Mouse (Mus musculus): Measurements from ENCODE around the gene Glod4.

Gene Glod4

DNA sequence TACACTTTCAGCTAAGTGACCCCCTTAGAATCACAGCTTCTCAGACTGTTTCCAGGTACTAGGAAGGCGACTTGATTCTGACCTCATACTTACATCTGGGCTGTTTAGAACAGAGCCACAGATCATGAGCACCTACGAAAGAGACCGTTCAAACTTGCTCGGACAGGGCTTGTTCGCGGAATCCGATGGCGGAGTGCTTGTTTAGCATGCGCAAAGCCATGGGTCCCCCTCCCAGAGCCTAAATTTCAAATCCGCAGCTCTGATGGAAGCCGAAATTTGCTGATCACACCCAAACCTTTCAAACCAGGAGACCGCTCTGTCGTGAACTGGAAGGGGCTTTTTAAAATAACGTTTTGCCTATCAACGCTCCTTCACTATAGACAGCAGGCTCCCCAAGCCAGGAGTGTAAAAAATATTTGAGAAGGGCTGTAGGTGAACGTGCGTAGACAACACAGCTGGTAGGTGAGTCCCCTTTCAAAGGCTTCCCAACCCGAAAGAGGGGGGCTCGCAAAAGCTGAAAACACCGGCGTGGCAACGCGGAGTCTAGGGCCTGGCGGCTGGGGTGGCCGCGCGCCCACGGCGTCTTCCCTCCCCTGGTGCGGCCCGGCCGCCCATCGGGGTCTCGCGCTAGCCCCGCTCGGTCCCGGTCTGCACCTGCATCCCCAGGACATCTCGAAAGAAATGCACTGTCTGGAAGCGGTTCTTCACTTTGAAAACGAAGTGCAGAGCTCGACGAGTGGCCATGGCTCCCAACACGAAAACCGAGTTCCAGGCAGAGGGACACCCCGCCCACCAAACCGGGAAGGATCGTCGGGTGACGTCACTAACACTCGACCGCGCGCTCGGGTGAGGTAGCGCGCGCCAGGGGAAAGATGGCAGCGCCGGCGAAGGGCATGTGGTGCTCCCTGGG is at the start of gene Glod4, which contains the start of gene Mrm3:
Gene Glod4 (minus strand): TSS at position 825 of the 910 bp plus-strand sequence.
Gene Mrm3 (plus strand): TSS at position 815 of the 910 bp plus-strand sequence.
- peak; percentile 73 to 83 for DNase-seq (ENCODE audit: low spot score in 2 of 2)

DNA sequence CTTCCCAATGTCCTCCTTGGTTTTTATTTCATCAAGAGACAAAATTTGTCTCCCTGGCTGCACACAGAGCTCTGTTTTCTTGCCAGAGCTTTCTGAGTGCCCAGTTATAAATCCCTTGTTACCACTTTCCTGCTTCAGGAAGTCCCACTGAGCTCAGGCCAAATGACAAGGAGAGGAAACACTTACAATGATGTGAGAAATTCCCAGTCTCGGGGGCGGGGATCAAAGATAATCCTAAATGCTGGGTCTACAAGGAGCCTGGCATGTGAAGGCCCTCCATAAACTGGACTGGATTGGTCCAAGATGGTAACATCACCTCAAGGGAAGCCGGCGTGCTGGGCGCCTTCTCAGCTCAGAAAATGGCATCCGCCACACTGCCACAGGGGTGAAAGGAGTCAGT is 49.3 kb upstream of the Glod4 start:
- DNase-seq (ENCODE audit: low spot score in 2 of 2) = no peak

DNA sequence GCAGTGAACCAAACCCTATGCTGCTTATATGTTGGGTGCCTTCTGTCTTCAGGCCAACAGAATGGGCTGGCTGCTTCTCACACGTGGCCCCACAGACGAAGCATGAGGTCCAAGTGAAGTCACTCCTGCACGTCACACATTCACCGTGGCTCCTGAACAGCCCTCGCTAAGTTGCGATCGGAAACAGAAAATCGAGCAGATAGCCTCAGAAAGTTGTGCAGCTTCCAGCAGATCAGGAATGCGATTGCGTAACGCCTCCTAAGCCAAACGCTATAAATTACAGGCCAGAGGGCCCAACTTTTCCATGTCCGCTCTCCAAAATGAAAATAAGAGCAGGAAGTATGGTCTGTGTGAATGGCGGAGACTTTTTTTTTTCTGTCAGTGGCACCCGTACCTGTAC is 48.9 kb upstream of the Glod4 start:
- no peak for DNase-seq (ENCODE audit: low spot score in 2 of 2)

GRCm38 (mm10) chr11:76291960-76292359 is 48.4 kb upstream of the Glod4 start:
- DNase-seq (ENCODE audit: low spot score in 2 of 2) = no peak

- DNase-seq (ENCODE audit: low spot score in 2 of 2) = no peak
These were observed 46.8 kb upstream of the Glod4 start for GRCm38 (mm10) chr11:76290367-76290766.

DNA sequence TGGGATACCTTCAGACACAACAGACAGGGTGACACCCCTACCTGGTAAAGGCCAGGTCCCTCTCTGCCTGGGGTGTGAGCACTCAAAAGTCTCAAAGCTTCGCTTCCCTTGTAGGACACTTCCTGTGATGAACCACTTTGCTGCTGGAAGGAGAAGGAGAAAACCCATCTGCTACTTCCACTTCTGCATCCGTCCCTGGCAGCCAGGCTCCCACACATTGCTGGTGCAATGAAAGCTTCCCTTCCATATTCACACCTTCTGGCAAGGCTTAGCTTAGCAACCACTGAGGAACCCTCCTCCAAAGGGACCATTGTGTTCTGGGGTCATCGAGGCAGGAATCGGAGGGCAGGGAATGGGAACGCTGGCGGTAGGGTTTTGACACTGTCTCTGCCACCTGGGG is 45.1 kb upstream of the Glod4 start:
- DNase-seq (ENCODE audit: low spot score in 2 of 2) = no peak

DNA sequence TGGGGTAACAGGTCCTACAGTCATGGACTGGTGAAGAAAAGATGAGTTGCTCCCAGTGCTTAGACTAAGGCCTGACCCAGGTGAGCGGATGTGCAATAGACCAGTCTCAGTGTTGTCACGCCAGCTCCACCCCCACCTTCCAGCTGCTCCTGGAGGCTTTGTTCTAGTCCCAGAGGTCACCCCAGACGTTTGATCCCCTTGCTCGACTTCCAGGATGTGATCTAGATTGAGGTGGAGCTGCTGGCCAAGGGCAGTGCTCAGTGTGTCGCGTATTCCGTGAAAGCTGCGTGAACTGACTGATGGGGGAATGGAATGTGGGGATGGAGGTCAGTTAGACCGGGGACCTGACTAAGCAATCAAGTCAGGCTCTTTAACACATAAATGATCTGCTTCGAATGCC is 43.8 kb upstream of the Glod4 start:
- DNase-seq (ENCODE audit: low spot score in 2 of 2) = no peak

DNA sequence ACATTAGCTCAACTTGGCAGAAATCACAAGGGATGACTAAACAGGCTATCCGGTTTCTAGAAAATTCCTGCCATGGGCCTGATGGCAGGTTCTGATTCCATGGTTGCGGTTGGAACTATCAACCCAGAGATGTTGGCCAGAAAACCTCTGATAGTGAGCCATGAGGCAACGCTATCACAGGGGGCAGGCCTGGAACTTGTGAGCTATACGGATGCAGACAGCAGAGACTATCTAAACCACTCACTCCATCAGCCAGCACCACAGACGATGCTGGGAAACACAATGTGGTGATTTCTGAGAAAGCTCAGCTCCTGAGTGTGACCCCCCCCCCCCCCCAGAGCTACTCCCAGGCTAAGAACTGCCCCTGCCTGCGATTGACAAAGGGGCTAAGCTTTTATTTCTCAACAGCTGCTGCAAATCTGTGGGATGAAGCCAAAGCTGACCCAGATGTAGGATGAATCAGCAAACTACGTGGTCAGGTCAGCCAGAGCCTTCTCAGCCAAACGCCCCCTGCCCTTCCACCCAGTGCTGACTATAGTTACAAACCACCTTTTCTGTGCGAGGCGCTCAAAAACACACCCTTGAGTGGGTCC is 43.1 kb upstream of the Glod4 start:
- DNase-seq (ENCODE audit: low spot score in 2 of 2) = no peak

DNA sequence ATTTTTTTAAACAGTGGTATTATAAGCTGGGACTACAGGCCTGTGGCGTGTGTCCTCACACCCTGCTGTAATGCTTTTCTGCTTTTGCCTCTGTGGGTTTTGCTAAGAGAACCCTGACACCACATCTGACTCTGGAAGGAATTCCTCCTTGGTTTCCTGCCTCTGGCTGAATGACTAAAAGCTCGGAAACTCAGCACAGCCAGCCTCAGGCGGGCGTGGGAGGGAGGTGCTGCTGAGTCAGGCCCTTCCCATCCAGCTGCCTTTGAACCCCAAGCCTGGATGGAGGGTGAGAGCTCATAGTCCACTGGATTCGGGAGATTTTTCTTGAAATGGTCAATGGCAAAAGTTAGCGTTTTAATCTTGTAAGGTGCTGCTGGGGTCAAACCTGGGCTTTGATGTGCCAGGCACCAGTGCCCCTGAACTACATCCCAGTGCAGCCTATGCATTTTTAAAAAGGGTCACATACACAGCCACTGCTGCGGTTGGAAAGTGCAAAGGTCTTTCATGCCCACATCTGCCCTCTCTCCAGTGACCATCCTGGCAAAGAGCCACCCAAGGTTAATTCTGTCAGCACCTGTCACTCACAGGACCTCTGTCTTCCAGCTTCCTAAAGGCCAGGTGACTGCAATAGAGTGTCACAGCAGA is 42.0 kb upstream of the Glod4 start:
- no peak for DNase-seq (ENCODE audit: low spot score in 2 of 2)

DNA sequence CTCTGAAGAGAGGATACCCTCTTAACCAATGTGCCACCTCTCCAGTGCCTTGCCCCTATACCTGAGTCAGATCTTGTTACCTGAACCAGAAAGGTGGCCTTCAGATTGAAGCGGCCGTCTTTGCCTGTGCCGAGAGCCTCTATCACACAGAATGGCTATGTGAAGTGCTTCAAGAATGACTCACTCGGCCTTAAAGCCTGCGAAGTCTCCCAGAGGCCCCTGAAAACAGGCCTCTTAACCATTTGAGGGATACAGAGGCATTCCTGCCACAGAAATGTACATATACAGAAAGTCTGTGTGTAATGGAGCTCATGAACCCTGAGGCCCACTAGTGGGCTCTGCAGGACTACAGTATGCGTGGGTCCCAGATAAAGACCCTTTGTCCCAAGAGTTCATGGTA is 40.3 kb upstream of the Glod4 start:
- no peak for DNase-seq (ENCODE audit: low spot score in 2 of 2)

- DNase-seq (ENCODE audit: low spot score in 2 of 2) = no peak
These were observed 36.4 kb upstream of the Glod4 start for GRCm38 (mm10) chr11:76279971-76280370.

DNA sequence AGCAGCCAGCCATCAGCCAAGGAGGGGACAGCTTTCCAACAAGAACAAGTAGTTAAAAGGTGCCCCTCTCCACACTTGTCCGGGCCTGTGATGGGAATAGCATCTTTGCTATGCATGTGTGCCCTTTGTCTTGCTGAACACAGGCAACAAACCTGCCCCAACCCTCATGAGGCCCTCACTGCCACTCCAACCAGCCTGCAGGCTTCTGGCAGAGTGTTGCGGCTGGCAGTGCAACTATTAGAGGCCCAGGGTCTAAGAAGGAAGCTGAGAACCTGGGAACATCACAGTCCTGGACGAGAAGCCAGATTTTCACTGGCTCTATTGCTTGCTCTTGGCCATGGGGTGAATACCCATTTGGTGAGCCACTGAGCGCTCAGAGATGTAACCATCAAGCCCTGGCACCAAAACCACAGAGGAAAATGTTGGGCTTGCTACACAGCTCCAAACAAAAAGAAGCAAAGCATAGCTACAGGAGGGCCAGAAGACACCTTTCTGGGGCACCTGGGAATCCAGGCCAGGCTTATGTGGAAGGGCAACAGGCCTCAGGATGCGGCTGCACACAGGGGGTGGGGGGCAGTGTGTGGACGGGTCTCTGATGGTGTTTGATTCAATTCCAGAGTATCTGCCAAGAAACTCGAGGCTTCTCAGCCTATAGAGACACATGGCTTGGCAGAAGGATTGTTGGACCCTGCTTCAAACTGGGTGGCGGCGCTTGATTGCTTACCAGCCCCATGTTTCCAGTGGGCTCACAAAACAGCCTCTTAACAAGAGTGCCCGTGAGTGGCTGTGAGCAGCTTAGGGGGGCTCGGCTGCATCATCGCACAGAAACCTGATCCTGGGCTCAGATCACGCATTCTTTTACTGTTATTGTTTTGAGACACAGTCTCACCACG is 35.7 kb upstream of the Glod4 start:
- DNase-seq (ENCODE audit: low spot score in 2 of 2) = no peak

- DNase-seq (ENCODE audit: low spot score in 2 of 2) = no peak
These were observed 28.9 kb upstream of the Glod4 start for GRCm38 (mm10) chr11:76272440-76272839.

DNA sequence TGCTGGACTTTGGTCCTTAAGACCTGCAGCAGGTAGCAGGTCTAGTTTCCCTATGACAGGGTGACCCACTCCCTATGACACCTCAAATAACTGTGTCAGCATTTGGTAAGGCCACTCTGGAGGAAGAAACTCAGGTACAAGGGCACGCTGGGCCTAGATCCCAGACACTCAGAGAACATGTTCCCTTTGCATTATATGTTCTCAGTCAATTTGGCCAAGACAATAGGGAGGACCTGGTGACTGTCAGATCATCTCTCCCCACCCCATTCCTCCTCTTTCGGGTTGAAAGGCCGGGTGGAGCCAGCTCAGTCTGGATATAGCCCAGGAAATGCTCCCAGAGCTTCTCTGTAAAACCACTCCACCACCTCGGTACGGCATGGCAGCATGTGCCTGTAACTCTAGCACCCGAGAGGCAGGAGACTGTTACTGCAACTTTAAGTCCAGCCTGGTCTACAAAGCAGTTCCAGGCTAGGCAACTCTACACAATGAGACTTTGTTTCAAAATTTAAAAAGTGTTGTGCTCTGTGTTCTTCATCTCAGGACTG is 25.1 kb upstream of the Glod4 start:
- no peak for DNase-seq (ENCODE audit: low spot score in 2 of 2)

DNA sequence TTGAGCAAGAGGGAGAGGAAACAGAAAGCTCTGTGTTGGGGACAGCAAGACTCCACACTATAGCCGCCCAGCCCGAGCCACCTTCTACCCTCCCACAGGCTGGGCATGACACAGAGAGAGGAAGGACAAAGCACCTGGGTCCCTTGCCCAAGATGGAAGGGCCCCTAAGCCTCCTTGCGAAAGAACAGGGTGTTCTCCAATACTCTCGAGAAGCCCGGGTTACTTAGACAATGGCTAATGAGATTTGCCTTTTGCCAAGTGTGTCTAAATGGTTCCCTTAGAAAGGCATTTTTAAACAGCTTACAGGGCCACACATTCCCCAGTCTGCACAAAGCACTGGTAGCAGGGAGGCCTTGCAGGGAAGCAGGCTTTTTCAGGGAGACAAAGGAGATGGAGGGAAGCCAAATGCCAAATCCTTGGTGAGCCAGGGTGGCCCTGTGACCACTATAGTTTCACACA is 24.5 kb upstream of the Glod4 start:
- DNase-seq (ENCODE audit: low spot score in 2 of 2) = no peak

- DNase-seq (ENCODE audit: low spot score in 2 of 2) = no peak
These were observed 24.0 kb upstream of the Glod4 start for GRCm38 (mm10) chr11:76267550-76267949.

DNA sequence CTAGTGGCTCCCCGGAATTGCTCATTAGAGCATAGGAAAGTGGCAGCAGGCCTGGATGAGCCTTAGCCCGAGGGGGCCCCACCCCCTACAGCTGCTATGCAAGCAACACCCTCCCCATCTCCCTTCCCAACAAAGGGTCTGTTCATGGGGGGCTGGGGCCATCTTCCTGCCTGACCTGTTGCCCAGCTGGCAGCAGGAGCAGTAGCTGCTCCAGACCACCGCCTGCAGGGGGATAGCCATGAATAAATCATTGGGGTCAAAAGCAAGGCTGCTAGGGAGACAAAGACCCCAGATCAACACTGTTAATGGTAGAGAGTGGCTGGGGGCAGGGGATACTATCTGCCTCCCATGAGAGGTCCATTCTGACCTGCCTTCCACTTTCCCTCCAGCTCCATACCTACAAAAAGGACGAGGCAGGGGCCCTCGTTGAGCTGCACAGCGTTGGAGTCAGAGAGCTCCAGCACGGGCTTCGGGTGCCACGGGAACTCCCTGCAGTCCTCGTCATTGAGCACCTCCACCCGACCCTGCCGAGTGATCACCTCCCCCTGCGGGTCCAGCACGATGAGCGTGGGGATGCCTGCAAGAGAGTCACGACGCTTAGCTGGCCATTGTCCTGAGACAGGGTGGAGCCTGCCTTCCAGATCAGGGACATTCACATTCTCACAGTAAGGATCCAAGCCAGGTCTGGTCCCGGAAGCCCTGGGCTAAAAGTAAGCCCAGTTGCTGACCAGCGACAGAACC is 19.3 kb upstream of the Glod4 start:
- no peak for DNase-seq (ENCODE audit: low spot score in 2 of 2)

DNA sequence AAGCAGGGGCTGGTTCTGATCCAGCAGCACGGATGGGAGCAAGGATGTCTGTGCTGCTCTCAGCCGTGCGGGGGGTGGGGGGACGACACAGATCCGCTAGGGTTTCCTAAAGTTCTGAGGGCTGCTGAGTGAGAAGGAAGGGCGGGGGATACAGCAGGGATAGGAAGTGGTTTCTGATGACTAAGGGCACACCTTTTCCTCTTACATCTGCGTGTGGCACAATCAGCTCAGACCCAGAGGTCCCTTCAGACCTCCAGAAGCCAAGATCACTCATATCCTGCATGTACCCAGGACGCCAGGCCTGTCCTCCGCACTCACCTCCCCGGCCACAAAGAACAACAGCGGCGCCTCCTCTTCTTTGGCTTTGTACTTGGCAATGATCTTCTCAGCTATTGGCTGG is 17.7 kb upstream of the Glod4 start:
- peak; percentile 16 to 23 for DNase-seq (ENCODE audit: low spot score in 2 of 2)

DNA sequence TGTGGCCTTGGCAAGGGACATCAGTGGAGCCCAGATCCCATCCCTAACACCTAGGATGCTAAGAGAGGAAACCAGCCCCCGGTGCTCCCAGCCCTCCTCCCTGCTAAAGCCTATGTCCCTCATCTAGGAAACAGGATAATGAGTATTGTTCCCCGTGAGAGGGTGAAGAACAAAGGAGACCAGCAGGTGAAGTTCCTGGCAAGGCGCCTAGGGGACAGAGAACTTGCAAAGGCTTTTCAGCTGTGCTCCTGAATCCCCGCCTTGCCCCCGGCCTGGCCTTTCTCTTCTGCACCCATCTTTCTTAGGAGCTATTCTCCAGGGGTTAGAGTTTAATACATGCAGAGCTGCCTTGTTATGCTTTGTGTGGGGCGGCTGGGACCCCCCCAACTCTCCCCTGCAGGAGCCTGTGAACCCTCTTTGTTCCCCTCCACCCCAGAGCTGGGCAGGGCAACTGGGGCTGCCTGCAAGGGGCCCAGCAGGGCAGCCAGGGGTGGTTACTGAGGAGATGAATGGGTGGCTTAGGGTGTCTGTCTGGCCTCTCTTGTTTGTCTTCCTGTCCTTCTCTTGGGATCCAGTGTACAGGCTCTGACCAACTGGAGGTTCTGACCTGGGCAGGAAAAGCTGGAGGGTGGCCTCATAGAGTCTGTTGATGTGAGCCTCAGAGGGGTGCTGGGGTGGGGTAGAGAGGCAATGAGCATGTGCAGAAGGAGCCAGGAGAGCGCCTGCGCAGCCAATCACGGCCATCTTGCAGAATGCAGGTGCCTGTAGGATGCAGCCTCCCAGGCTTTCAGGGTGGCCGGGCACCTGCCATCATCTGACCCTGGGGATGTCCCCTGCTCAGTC is 16.9 kb upstream of the Glod4 start:
- DNase-seq (ENCODE audit: low spot score in 2 of 2) = no peak

GRCm38 (mm10) chr11:76258511-76258910 is 15.0 kb upstream of the Glod4 start:
- DNase-seq (ENCODE audit: low spot score in 2 of 2) = no peak
